Mouse (Mus musculus): ENCODE measurements around the gene Pole2.

Gene Pole2

GRCm38 (mm10) chr12:69227776-69228466 lies at the start of gene Pole2:
Pole2 (minus strand) TSS chr12:69228195.
- DNase-seq (ENCODE audit: low spot score in 2 of 2): peak; percentile 85 to 91

GRCm38 (mm10) chr12:69268956-69269355 lies 41.0 kb upstream of the Pole2 start:
- DNase-seq (ENCODE audit: low spot score in 2 of 2): no peak

- DNase-seq (ENCODE audit: low spot score in 2 of 2): no peak
These were observed 40.1 kb upstream of the Pole2 start for GRCm38 (mm10) chr12:69267956-69268632.

- DNase-seq (ENCODE audit: low spot score in 2 of 2): no peak
These were observed 37.0 kb upstream of the Pole2 start for GRCm38 (mm10) chr12:69265031-69265430.

GRCm38 (mm10) chr12:69262251-69262650 lies 34.3 kb upstream of the Pole2 start:
- no peak for DNase-seq (ENCODE audit: low spot score in 2 of 2)

DNA sequence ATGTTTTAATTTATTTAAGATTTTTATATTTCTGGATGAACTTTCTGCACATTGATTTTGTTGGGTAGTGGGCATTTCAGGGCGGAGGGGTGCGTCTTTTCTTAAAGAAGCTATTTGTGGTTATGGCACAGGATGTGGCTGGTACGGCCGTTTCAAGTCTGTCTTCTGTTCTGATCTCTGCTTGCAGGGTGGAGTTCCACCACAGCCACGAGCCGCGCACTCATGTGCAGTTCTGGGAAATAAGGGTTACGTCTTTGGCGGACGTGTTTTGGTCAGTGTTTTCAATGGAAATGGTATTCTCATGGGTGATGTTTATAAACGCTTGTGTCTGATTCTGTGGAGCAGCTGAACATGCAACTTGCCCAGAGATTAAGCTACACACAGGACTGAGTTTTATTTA lies 29.8 kb upstream of the Pole2 start:
- no peak for DNase-seq (ENCODE audit: low spot score in 2 of 2)

- no peak for DNase-seq (ENCODE audit: low spot score in 2 of 2)
These were observed 25.8 kb upstream of the Pole2 start for GRCm38 (mm10) chr12:69253806-69254205.

- no peak for DNase-seq (ENCODE audit: low spot score in 2 of 2)
These were observed 22.8 kb upstream of the Pole2 start for GRCm38 (mm10) chr12:69250756-69251155.

DNA sequence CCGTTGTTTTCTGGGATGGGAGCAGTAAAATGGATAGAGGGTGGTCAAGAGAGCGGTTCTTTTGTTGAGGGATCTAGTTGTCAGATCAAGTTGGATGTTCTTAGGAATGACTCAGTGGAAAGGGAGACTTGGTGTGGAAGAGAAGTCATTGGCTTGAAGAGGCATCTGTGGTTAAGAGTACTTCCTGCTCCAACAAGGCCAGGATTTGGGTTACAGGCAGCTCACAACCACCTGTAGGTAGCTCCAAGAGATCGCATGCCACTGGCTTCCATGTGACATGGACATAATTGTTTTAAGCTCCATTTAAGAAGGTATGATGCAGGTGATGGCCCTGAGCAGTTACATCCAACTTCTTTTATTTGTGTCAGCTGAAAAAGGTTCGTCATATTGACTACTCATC lies 21.8 kb upstream of the Pole2 start:
- no peak for DNase-seq (ENCODE audit: low spot score in 2 of 2)

DNA sequence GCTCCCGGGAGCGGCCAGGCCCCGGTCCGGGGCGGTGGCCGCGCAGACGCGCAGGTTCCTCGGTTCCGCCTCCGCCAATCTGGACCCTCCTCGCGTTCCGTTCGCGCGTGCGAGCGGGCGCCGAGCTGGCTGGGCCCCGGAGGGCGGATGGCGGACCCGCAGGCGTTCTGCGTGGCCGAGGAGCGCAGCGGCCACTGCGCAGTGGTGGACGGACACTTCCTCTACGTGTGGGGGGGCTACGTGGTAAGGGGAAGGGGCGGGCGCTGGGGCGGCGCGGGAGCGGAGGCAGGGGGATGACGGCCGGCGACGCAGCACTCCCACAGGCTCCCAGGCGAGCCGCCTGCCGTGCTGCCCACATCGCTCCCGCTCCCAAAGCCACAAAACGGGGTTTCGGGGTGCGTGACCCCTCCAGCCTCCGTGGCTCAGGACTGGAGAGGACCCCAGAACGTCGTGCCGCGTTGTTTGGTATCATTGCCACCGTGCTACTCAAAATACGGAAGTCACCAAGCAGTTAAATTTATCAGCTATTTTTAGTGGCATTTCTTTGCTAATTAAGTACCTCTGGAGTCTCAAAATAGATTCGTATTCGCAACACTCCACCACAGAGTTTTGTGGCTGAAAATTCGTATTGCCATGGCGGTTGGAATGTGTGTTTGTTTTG lies 13.9 kb upstream of the Pole2 start:
- DNase-seq (ENCODE audit: low spot score in 2 of 2): peak; percentile 55 to 56

GRCm38 (mm10) chr12:69241405-69241770 lies 13.4 kb upstream of the Pole2 start:
- no peak for DNase-seq (ENCODE audit: low spot score in 2 of 2)

DNA sequence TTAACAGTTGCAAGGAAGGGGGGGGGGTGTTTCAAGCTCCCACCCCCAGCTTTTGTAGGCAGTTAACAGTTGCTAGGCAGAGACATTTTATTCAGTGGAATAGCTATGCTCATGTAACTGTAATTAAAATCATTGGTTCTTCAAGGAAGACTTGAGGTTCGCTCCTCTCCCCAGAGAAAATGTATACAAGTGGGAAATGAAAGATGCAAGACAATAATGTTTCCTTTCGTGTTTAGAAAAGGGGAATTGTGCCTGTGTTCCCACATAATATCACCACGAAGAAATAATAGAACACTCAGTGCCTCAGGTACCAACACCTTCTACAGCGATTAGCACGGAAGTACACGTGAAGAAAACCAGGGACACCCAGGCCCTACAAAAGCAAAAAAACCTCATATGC lies 12.9 kb upstream of the Pole2 start, which contains the start of gene Klhdc1:
Gene Klhdc1 (plus strand): TSS at position 301 of the 400 bp plus-strand sequence.
- no peak for DNase-seq (ENCODE audit: low spot score in 2 of 2)

GRCm38 (mm10) chr12:69238284-69238683 lies 10.3 kb upstream of the Pole2 start:
- no peak for DNase-seq (ENCODE audit: low spot score in 2 of 2)

DNA sequence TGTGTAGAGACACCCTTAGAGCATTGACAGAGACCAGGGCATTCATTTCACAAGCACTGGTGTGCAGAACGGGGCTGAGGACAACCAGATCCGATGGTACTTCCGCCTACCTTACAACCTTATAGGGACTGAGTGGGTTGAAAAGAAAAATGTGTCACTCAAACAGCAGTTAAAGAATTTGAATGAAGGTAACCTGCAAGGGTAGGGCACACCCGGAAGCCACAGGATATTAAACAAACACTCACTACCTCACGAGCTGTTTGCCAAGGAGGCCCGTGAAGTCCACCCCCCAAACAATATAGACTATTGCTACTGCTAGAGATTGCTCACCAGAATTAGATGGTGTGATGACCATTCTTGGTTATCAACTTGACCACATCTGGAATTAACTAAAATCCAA lies 7.8 kb upstream of the Pole2 start:
- DNase-seq (ENCODE audit: low spot score in 2 of 2): no peak

GRCm38 (mm10) chr12:69229251-69229650 lies 1.3 kb upstream of the Pole2 start:
- no peak for DNase-seq (ENCODE audit: low spot score in 2 of 2)

GRCm38 (mm10) chr12:69220613-69221277 lies 7.2 kb downstream of the Pole2 start:
- DNase-seq (ENCODE audit: low spot score in 2 of 2): no peak

DNA sequence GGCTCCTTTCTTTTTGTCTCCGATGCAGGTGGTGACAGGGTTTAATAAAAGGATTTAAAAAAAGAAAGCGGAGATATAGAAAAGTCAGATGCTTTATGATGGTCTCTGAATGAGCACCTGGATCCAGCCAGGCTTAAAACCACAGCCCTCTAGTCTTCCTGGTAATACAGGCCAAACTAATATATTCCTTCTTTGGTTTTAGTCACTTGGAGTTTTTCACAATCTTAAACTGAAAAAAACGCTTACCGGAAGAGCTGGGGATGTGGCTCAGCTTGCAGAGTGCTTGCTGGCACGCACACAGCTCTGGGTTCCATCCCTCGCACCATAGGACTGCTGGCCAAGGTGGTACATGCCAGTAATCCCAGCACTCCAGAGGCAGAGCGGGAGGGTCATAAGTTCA lies 11.4 kb downstream of the Pole2 start:
- no peak for DNase-seq (ENCODE audit: low spot score in 2 of 2)

- peak; percentile 30 to 74 for DNase-seq (ENCODE audit: low spot score in 2 of 2)
These were observed 12.8 kb downstream of the Pole2 start for GRCm38 (mm10) chr12:69215000-69215785.

DNA sequence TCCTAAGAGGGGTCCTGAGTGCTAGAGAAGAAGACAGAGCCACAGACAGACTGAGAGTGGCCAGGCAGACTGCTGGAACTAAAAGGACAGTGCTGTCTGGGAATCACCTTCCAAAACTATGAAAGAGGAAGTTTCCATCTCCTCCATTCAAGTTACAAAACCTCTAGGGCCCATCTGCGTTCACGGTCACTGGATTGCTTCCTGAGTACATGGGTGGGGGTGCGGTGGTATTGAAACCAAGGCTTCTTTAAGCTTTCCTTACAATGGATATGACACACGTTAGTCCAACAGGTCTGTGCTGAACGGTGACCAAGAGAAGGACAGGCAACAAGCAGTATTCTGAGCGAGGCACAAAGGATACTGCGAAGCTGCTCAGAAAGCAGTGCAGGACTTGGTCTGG lies 13.6 kb downstream of the Pole2 start:
- no peak for DNase-seq (ENCODE audit: low spot score in 2 of 2)

GRCm38 (mm10) chr12:69213186-69213777 lies 14.7 kb downstream of the Pole2 start:
- DNase-seq (ENCODE audit: low spot score in 2 of 2): no peak

GRCm38 (mm10) chr12:69211057-69211456 lies 16.9 kb downstream of the Pole2 start:
- no peak for DNase-seq (ENCODE audit: low spot score in 2 of 2)

Measured in urinary bladder, adult 18-20 months (tissue).